23 mouse cellular contexts compared by ENCODE assay signal in the genomic region with DNA sequence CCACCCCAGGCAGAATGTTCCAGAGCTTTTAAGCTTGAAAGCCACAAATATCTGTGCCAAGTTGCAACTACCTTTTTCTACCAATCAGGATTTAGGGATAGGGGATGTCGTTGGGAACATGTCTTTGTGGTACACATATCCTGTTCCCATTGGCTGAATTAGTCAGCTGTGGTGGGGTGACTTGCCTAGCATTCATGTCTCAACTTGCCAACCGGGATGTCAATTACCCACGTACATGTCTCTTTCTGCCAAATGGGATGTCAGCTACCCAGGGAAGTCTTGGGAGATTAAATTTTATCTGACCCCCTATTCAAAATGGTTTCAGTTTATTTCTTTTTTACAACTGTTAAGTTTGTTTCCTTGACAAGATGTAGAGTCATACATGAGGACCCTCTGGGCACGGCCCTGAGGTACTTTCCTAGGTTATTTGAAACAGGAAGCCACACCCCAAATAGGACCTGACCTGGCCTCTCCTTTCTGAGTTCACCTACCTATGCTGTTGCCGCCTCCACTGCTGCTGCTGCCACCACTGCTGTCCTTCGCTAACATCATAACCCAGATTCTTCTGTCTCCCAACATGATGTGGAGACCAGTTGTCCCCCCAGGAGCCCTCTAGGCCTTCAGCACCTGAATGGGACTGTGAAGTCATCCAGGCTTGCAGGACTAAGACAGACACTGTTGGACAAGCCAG. TPM values are rescaled to one million over a fixed set of nuclear protein-coding genes. Genes with fewer than 3 reads are reported as not detected.
"Had no signal": no experiment of that assay in that cellular context is flagged by ENCODE, and none has a peak within 500 bp of the region (broad histone marks: within the 10 kb centered on the region; RNA-seq: fewer than 3 reads in every experiment).

No protein-coding gene starts in this region.

- H3K4me1 ChIP-seq: midbrain, embryonic 13.5 days; neural tube, embryonic 13.5 days had no signal

- H3K9ac ChIP-seq: lung, embryonic 14.5 days; midbrain, embryonic 13.5 days; midbrain, embryonic 15.5 days; neural tube, embryonic 13.5 days; neural tube, embryonic 15.5 days had no signal

- H3K36me3 ChIP-seq: midbrain, embryonic 13.5 days; midbrain, embryonic 15.5 days; neural tube, embryonic 13.5 days; neural tube, embryonic 15.5 days had no signal

- DNase-seq: lung, adult 18-20 months; lung, embryonic 14.5 days; lung, postnatal 14 days; lung, postnatal 36 days; retina, postnatal 1 day; right cerebral cortex, adult 18-20 months; right cerebral cortex, postnatal 25 days; right cerebral cortex, postnatal 4 days; spleen, adult 18-20 months; thymus, adult 18-20 months; thymus, postnatal 14 days; thymus, postnatal 36 days had no signal

- H3K27ac ChIP-seq: macrophage; midbrain, embryonic 13.5 days; midbrain, embryonic 15.5 days; neural tube, embryonic 13.5 days; neural tube, embryonic 15.5 days had no signal

- H3K27me3 ChIP-seq: megakaryocyte, embryonic 14.5 days; midbrain, embryonic 13.5 days; midbrain, embryonic 15.5 days; neural tube, embryonic 13.5 days; neural tube, embryonic 15.5 days had no signal

- H3K4me3 ChIP-seq: megakaryocyte, embryonic 14.5 days; midbrain, embryonic 13.5 days; midbrain, embryonic 15.5 days; neural tube, embryonic 13.5 days; neural tube, embryonic 15.5 days had no signal

- H3K9me3 ChIP-seq: midbrain, embryonic 13.5 days; midbrain, embryonic 15.5 days; neural tube, embryonic 13.5 days; neural tube, embryonic 15.5 days had no signal

- ATAC-seq: midbrain, embryonic 13.5 days; midbrain, embryonic 15.5 days had no signal

- H3K4me2 ChIP-seq: lung, embryonic 14.5 days; midbrain, embryonic 11.5 days; midbrain, embryonic 13.5 days; midbrain, embryonic 15.5 days; neural tube, embryonic 13.5 days; neural tube, embryonic 15.5 days had no signal

RNA-seq across cellular contexts. Expression of gene 1810062G17Rik, which starts 13.3 kb away (rescaled TPM):
- total RNA-seq: midbrain, postnatal 0 days; monocyte, adult 5-6 weeks had no signal
- polyA plus RNA-seq: macrophage; neural tube, embryonic 11.5 days had no signal

RNA-seq across cellular contexts. Expression of gene Gm11549, which starts 32.6 kb away (rescaled TPM):
- total RNA-seq: megakaryocyte progenitor cell, adult 5-6 weeks; monocyte, adult 5-6 weeks had no signal
- polyA plus RNA-seq: macrophage had no signal
